Mouse (Mus musculus) midbrain, postnatal 0 days (tissue): ENCODE measurements around the gene Tspan2. TPM values are rescaled to one million over a fixed set of nuclear protein-coding genes. Genes with fewer than 3 reads are reported as not detected.

Experiments used
- ATAC-seq: fragments of 200-750 bp; cut with Nextera tagmentation; 2 replicates; pipeline ENCODE4 v1.8.0; 2017; ENCODE audit warnings: moderate number of reproducible peaks, mild to moderate bottlenecking, moderate TSS enrichment, moderate library complexity; ENCODE audit not compliant: low FRiP score
- DNase-seq: peaks from one replicate; pipeline ENCODE4 v3.0.0-alpha.2; 2015; ENCODE audit warnings: low spot score
- H3K27ac ChIP-seq: fragments of 300-500 bp; sonication (generic); 2 replicates; pipeline ENCODE4 v1.5.1; 2014; ENCODE audit warnings: low read depth, mild to moderate bottlenecking, low read length, mixed read lengths
- H3K27me3 ChIP-seq: fragments of 300-500 bp; sonication (generic); 2 replicates; pipeline ENCODE4 v1.6.1; 2014; ENCODE audit warnings: low read length, control low read depth, mixed read lengths; ENCODE audit not compliant: insufficient read depth
- H3K36me3 ChIP-seq: fragments of 300-500 bp; sonication (generic); 2 replicates; pipeline ENCODE4 v1.6.1; 2014; ENCODE audit warnings: low read length, control low read depth, mixed read lengths; ENCODE audit not compliant: insufficient read depth
- H3K4me1 ChIP-seq: fragments of 300-500 bp; sonication (generic); 2 replicates; pipeline ENCODE4 v1.6.1; 2014; ENCODE audit warnings: mild to moderate bottlenecking, control low read depth, antibody characterized with exemption, low read length, mixed read lengths; ENCODE audit not compliant: insufficient read depth
- H3K4me2 ChIP-seq: fragments of 300-500 bp; sonication (generic); 2 replicates; pipeline ENCODE4 v1.6.1; 2014; ENCODE audit warnings: low read depth, mild to moderate bottlenecking, low read length, mixed read lengths; ENCODE audit not compliant: poor library complexity, severe bottlenecking
- H3K4me3 ChIP-seq: fragments of 300-500 bp; sonication (generic); 2 replicates; pipeline ENCODE4 v1.5.1; 2014; ENCODE audit warnings: low read depth, mild to moderate bottlenecking, low read length, moderate library complexity
- H3K9ac ChIP-seq: fragments of 300-500 bp; sonication (generic); replicated peaks from 2 replicates; pipeline ENCODE4 v1.6.1; 2014; ENCODE audit warnings: mild to moderate bottlenecking, low read length, moderate library complexity, mixed read lengths; ENCODE audit not compliant: poor library complexity, severe bottlenecking
- H3K9me3 ChIP-seq: fragments of 300-500 bp; sonication (generic); 2 replicates; pipeline ENCODE4 v1.6.1; 2016; ENCODE audit warnings: low read length, control low read depth
- CTCF ChIP-seq: IDR thresholded peaks from 2 replicates; pipeline ENCODE4 v1.5.1; 2016; ENCODE audit warnings: antibody characterized with exemption, mild to moderate bottlenecking
- WGBS: fragments of 180-500 bp; shearing (Covaris S2); extraction: QIAGEN DNeasy Blood & Tissue Kit; methylation state at CpG from one replicate; pipeline ENCODE4 v1.1.7; 2014; 5-methylcytosine and 5-hydroxymethylcytosine counted together
- polyA plus RNA-seq: library from polyadenylated mRNA; unstranded; fragments of >200 nt; fragmentation: Nextera tagmentation; extraction: Ambion mirVana; gene quantifications from 2 replicates; pipeline ENCODE4 v1.2.1, GENCODE M21; 2015
- total RNA-seq: library from RNA; depleted of rRNA; stranded (reverse); fragments of >200 nt; gene quantifications from 2 replicates; pipeline ENCODE4 v1.2.3, GENCODE M21; 2014

Gene Tspan2
- total and polyA plus RNA-seq, 2 experiments from 2014 or later = 13.4 to 25.9 TPM

GRCm38 (mm10) chr3:102763713-102764400 lies 29.5 kb downstream of the Tspan2 start:
- no peaks in the 10 kb centered on the region for H3K27me3 ChIP-seq
- peak overlapping the region; percentile 62 for H3K27ac ChIP-seq
- H3K36me3 ChIP-seq = peaks cover 22% of the 10 kb centered on the region
- no peak for TF ChIP-seq CTCF
- no peak overlapping the region for H3K9ac ChIP-seq
- ATAC-seq = peak; percentile 47; the same call in 1 of the 2 replicates
- H3K9me3 ChIP-seq = no peaks in the 10 kb centered on the region
- WGBS = 32% methylated on average over 10 of the region's 10 CpGs
- H3K4me2 ChIP-seq = no peak overlapping the region
- no peak overlapping the region for H3K4me3 ChIP-seq
- peaks cover 7% of the 10 kb centered on the region; the same call in 1 of the 2 replicates for H3K4me1 ChIP-seq
- peak; percentile 59 for DNase-seq

GRCm38 (mm10) chr3:102764850-102765249 lies 30.5 kb downstream of the Tspan2 start:
- DNase-seq (no peak), ATAC-seq (no peak)
- Histone ChIP-seq H3K36me3 (peaks cover 16% of the 10 kb centered on the region), H3K9me3 (no peaks in the 10 kb centered on the region), H3K9ac (no peak overlapping the region), H3K4me2 (no peak overlapping the region), H3K27me3 (no peaks in the 10 kb centered on the region), H3K27ac (no peak overlapping the region), H3K4me1 (peaks cover 7% of the 10 kb centered on the region; the same call in 1 of the 2 replicates), H3K4me3 (no peak overlapping the region)
- no peak for TF ChIP-seq CTCF
- 86% methylated on average over 7 of the region's 7 CpGs for WGBS

DNA sequence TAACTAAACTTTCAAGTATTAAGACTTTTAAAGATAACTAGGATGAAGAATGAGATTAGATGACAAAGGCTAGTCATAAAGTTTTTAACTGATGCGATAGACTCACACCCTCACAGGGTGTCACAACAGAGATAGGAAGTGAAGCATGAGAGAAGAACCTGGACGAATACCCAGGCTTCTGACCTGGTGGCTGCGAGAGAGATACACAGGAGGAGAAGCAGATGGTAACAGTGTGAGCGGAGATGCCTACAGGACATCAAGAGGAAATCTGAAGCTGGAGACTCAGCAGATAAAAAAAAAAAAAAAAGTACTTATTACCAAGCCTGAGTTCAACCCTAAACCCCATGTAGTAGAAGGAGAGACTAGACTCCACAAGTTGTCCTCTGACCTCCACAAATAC lies 38.7 kb downstream of the Tspan2 start:
- H3K27me3 ChIP-seq = no peaks in the 10 kb centered on the region
- H3K9me3 ChIP-seq = no peaks in the 10 kb centered on the region
- no peak overlapping the region for H3K4me3 ChIP-seq
- 0 out of 2 replicates have a peak, but pooled peaks cover 4% of the 10 kb centered on the region for H3K36me3 ChIP-seq
- WGBS = 89% methylated on average over 4 of the region's 4 CpGs
- no peak for TF ChIP-seq CTCF
- H3K4me2 ChIP-seq = no peak overlapping the region
- H3K9ac ChIP-seq = no peak overlapping the region
- H3K27ac ChIP-seq = no peak overlapping the region
- no peak for ATAC-seq
- DNase-seq = no peak
- no peaks in the 10 kb centered on the region for H3K4me1 ChIP-seq

DNA sequence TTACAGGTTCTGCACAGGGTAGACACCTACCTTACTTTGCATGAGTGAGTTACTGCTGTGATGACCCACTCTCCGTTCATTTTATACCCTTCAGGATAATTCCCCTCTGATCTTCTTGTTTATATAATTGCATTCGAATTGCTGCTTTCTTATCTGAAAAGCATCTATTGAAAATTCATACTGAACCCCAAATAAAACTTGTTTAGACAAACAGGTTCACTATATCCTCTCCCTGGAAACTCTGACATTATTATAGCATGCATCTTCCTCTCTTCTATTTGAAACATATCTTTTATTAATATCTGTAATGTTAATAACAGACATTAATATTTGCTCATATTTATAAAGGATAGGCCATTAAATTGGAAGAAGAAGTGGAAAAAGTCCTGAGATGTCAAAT lies 48.3 kb downstream of the Tspan2 start, which contains the start of gene Tshb:
TSS of gene Tshb (minus strand) at position 101 of the 400 bp plus-strand sequence.
- DNase-seq (no peak), ATAC-seq (no peak)
- no peaks in the 10 kb centered on the region for H3K36me3 ChIP-seq
- TF ChIP-seq CTCF = no peak
- H3K9ac ChIP-seq = no peak within 1 kb of the TSS
- WGBS = 70% methylated on average over 2 of the region's 2 CpGs
- no peaks in the 10 kb centered on the region for H3K9me3 ChIP-seq
- H3K4me3 ChIP-seq = no peak within 1 kb of the TSS
- no peak within 1 kb of the TSS for H3K27ac ChIP-seq
- H3K27me3 ChIP-seq = no peaks in the 10 kb centered on the region
- no peaks in the 10 kb centered on the region for H3K4me1 ChIP-seq
- H3K4me2 ChIP-seq = no peak within 1 kb of the TSS

GRCm38 (mm10) chr3:102787369-102787768 lies 53.0 kb downstream of the Tspan2 start:
- H3K9me3 ChIP-seq = no peaks in the 10 kb centered on the region
- no peak overlapping the region for H3K4me3 ChIP-seq
- 42% methylated on average over 4 of the region's 4 CpGs for WGBS
- H3K36me3 ChIP-seq = no peaks in the 10 kb centered on the region
- ATAC-seq (no peak), DNase-seq (peak; percentile 20)
- H3K4me2 ChIP-seq = no peak overlapping the region
- H3K9ac ChIP-seq = no peak overlapping the region
- H3K27me3 ChIP-seq = no peaks in the 10 kb centered on the region
- H3K4me1 ChIP-seq = no peaks in the 10 kb centered on the region
- peak; percentile 43 for TF ChIP-seq CTCF
- H3K27ac ChIP-seq = no peak overlapping the region

DNA sequence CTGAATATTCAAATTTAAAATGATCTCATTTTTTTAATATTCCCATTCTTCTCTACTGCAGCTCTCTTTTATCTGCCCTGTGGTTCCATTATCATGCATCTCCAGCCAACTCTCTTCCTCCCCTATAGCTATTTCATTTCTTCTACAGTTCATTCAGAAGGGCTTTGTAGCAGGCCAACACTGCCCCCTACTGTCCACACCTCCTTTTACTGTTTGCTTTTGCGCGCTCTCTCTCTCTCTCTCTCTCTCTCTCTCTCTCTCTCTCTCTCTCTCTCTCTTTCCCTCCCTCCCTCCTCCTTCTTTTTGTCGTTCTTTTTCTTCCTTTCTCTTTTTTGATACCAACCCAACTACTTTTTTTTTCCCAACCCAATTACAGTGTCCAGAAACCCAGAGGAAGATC lies 69.6 kb downstream of the Tspan2 start:
- Histone ChIP-seq H3K4me2 (no peak overlapping the region), H3K9me3 (no peaks in the 10 kb centered on the region), H3K4me3 (no peak overlapping the region), H3K27me3 (no peaks in the 10 kb centered on the region), H3K27ac (no peak overlapping the region), H3K36me3 (no peaks in the 10 kb centered on the region), H3K9ac (no peak overlapping the region), H3K4me1 (no peaks in the 10 kb centered on the region)
- 4% methylated on average over 3 of the region's 3 CpGs for WGBS
- peak; percentile 79 for TF ChIP-seq CTCF
- peak; percentile 81 for DNase-seq
- no peak for ATAC-seq
